Mouse (Mus musculus): ENCODE measurements at regions not wholly inside any gene's neighbourhood (a gene's known extent, or its start where the extent isn't known, plus 50 kb on each side); places are given as distances from the start of the nearest gene placed in this dataset.
A peak's percentile ranks its signal among the peaks of the same experiment; 100 is the strongest.
"Not testable (repeated sequence)": the region's sequence is repeated elsewhere in the genome, so short reads cannot be mapped to it uniquely, and the experiment has no call there.

DNA sequence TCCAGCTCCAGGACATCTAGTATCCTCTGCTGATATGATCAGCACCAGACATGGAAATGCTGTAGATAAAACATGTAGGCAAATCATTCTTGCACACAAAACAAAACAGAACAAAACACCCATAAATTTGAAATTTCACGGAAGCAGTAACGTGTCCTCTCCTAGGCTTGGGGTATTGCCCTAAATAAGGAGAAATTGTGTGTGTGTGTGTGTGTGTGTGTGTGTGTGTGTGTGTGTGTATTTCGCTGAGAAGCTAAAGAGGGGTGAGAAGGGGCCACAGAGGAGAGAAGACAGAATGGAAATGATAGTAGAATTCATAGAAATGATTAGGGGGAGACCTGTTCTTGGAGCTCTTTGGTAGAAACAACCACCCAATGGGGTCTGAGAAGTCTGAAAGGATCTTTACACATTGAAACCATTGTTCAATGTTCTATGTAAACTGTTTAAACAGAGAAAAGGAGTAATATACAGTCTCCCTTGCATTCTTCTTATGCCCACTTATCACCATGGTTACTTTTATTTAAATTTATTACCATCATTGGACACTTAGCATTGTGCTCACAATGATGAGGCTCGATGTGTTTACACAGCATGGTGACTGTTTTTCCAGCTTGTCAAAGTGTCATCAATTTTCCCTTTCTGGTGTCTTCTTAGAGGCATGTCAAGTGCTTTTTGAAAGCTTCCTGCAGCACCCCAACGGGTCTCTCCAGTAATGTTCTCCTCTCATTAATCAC is 317.3 kb upstream of the 4933412E24Rik start:
- no peaks in the 10 kb centered on the region for H3K9me3 ChIP-seq (replicated peaks)
- H3K27me3 ChIP-seq = no peaks in the 10 kb centered on the region
- no peak overlapping the region for H3K9ac ChIP-seq
- no peaks in the 10 kb centered on the region for H3K4me1 ChIP-seq
- H3K36me3 ChIP-seq (ENCODE audit: poor library complexity, severe bottlenecking) = no peaks in the 10 kb centered on the region
- no peak overlapping the region for H3K4me2 ChIP-seq
- ATAC-seq = no peak
- WGBS = 70% methylated on average over 5 of the region's 5 CpGs
- no peak overlapping the region for H3K27ac ChIP-seq
- H3K4me3 ChIP-seq = no peak overlapping the region

DNA sequence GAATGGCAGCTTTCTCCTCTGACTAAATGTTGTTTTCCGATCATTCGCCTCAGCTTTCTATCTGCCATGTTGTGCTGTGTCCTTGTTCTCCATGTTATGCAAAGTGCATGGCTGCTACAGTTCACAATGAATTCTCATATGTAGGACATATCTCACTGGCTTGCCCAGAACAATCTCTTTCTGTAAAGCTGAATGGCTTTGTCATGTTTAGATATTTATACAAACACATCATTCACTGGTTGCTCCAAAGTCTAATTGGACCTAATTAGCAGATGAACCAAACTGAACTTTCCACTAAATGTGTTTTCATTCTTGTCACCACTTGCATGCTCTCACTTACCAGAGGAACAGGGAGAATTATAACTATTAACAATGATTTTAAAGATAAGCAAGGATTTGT is 301.2 kb upstream of the 4933412E24Rik start:
- H3K27me3 ChIP-seq = no peaks in the 10 kb centered on the region

GRCm38 (mm10) chr15:60315210-60315609 is 298.8 kb upstream of the 4933412E24Rik start:
- Histone ChIP-seq H3K4me1 (peaks cover 7% of the 10 kb centered on the region; the same call in 1 of the 2 replicates), H3K4me3 (no peak overlapping the region), H3K9ac (no peak overlapping the region), H3K4me2 (no peak overlapping the region), H3K27me3 (no peaks in the 10 kb centered on the region), H3K36me3 (ENCODE audit: poor library complexity, severe bottlenecking) (no peaks in the 10 kb centered on the region), H3K27ac (no peak overlapping the region), H3K9me3 (replicated peaks) (no peaks in the 10 kb centered on the region)
- no peak for ATAC-seq
- 79% methylated on average over 5 of the region's 5 CpGs for WGBS

More for the DNA sequence above, 301.2 kb upstream of the 4933412E24Rik start:
- Histone ChIP-seq H3K9me3 (replicated peaks) (no peaks in the 10 kb centered on the region), H3K27ac (no peak overlapping the region), H3K36me3 (ENCODE audit: poor library complexity, severe bottlenecking) (no peaks in the 10 kb centered on the region), H3K4me3 (no peak overlapping the region), H3K4me1 (no peaks in the 10 kb centered on the region), H3K4me2 (no peak overlapping the region), H3K9ac (no peak overlapping the region)
- 76% methylated on average over 2 of the region's 2 CpGs for WGBS
- ATAC-seq = no peak

- Histone ChIP-seq H3K27ac (no peak overlapping the region), H3K4me1 (peaks cover 14% of the 10 kb centered on the region), H3K36me3 (ENCODE audit: poor library complexity, severe bottlenecking) (no peaks in the 10 kb centered on the region), H3K9ac (no peak overlapping the region), H3K9me3 (replicated peaks) (no peaks in the 10 kb centered on the region), H3K4me2 (no peak overlapping the region), H3K27me3 (no peaks in the 10 kb centered on the region), H3K4me3 (no peak overlapping the region)
- ATAC-seq = peak; percentile 72
- WGBS = 71% methylated on average over 3 of the region's 3 CpGs
These were observed 293.5 kb upstream of the 4933412E24Rik start for GRCm38 (mm10) chr15:60309909-60310308.

DNA sequence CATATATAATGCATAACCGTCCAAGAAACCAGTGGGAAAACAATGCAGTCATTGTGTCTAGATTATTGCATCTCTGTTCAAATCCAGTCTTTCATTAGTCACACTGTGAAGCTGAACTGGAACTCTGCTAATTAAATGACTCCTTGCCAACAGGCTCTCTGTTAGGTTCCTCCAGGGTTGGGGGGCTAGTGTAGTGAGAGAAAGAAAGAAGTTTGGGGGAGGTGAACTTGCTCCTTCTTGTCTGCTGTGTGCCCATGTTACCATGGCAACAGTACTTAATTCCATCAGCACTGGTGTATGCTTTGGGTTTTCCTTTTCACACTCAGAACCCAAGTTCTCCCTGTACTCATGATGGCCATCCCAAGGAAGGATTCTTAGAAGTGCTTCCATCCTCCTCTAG is 292.6 kb upstream of the 4933412E24Rik start:
- Histone ChIP-seq H3K9ac (no peak overlapping the region), H3K4me1 (peaks cover 14% of the 10 kb centered on the region), H3K27me3 (no peaks in the 10 kb centered on the region), H3K36me3 (ENCODE audit: poor library complexity, severe bottlenecking) (no peaks in the 10 kb centered on the region), H3K4me2 (no peak overlapping the region), H3K9me3 (replicated peaks) (no peaks in the 10 kb centered on the region), H3K4me3 (no peak overlapping the region), H3K27ac (no peak overlapping the region)
- 3% methylated on average over 1 of the region's 1 CpGs for WGBS
- peak; percentile 63 for ATAC-seq

DNA sequence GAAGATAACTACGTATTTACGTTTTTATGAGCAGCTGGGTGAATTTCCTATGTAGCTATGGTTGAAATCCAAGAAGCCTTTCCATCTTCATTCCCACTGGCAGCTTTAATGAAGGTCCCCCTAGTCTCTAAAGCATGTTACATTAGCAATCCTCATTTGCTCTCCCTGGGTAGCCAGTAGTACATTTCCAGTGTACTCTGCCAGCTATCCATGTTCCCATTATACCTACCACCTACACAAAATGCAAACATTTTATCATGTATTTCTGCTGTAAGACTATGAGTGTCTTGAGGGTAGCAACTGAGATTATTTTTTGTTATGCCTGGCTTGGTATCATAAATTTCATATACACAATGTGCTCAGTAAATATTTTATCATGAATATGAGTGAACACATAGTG is 291.7 kb upstream of the 4933412E24Rik start:
- no peak overlapping the region for H3K4me3 ChIP-seq
- peaks cover 14% of the 10 kb centered on the region for H3K4me1 ChIP-seq
- no peaks in the 10 kb centered on the region for H3K9me3 ChIP-seq (replicated peaks)
- no peaks in the 10 kb centered on the region for H3K36me3 ChIP-seq (ENCODE audit: poor library complexity, severe bottlenecking)
- H3K27ac ChIP-seq = no peak overlapping the region
- WGBS = 89% methylated on average over 2 of the region's 2 CpGs
- no peak for ATAC-seq
- H3K9ac ChIP-seq = no peak overlapping the region
- H3K27me3 ChIP-seq = no peaks in the 10 kb centered on the region
- no peak overlapping the region for H3K4me2 ChIP-seq

GRCm38 (mm10) chr15:60303501-60303900 is 287.1 kb upstream of the 4933412E24Rik start:
- no peak overlapping the region for H3K4me2 ChIP-seq
- H3K4me3 ChIP-seq = no peak overlapping the region
- no peak for ATAC-seq
- no peaks in the 10 kb centered on the region for H3K36me3 ChIP-seq (ENCODE audit: poor library complexity, severe bottlenecking)
- H3K27me3 ChIP-seq = no peaks in the 10 kb centered on the region
- H3K9me3 ChIP-seq (replicated peaks) = no peaks in the 10 kb centered on the region
- H3K9ac ChIP-seq = no peak overlapping the region
- no peak overlapping the region for H3K27ac ChIP-seq
- WGBS = 22% methylated on average over 4 of the region's 4 CpGs
- no peaks in the 10 kb centered on the region for H3K4me1 ChIP-seq

- Histone ChIP-seq H3K9me3 (replicated peaks) (no peaks in the 10 kb centered on the region), H3K36me3 (ENCODE audit: poor library complexity, severe bottlenecking) (no peaks in the 10 kb centered on the region), H3K27ac (no peak overlapping the region), H3K4me3 (no peak overlapping the region), H3K4me1 (no peaks in the 10 kb centered on the region), H3K4me2 (no peak overlapping the region), H3K9ac (no peak overlapping the region), H3K27me3 (no peaks in the 10 kb centered on the region)
- WGBS = 91% methylated on average over 4 of the region's 4 CpGs
- ATAC-seq = no peak
These were observed 285.5 kb upstream of the 4933412E24Rik start for GRCm38 (mm10) chr15:60301939-60302338.

DNA sequence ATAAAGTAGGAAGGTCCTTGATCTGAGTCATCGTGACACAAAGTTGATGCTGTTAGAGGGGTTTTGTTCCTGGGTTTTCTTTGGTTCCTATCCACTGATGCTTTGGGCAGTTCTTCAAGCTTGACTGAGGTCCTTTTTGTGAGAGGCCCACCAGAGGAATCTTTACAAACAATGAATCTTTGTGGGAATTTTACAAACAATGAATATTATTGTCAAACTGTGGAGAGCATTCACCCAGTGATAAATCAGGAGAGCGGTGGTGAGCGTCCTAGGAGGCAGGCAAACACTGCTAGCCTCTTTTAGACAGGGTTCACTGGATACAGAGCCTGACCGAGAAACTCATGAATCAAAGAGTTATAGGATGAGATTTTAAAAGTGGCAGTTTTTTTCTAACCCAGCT is 268.9 kb upstream of the 4933412E24Rik start:
- 37% methylated on average over 4 of the region's 4 CpGs for WGBS
- Histone ChIP-seq H3K4me1 (no peaks in the 10 kb centered on the region), H3K9me3 (replicated peaks) (no peaks in the 10 kb centered on the region), H3K27me3 (no peaks in the 10 kb centered on the region), H3K36me3 (ENCODE audit: poor library complexity, severe bottlenecking) (no peaks in the 10 kb centered on the region), H3K9ac (no peak overlapping the region), H3K4me3 (no peak overlapping the region), H3K4me2 (no peak overlapping the region), H3K27ac (no peak overlapping the region)
- no peak for ATAC-seq

- H3K36me3 ChIP-seq (ENCODE audit: poor library complexity, severe bottlenecking) = no peaks in the 10 kb centered on the region
- no peak overlapping the region for H3K27ac ChIP-seq
- H3K9me3 ChIP-seq (replicated peaks) = no peaks in the 10 kb centered on the region
- 16% methylated on average over 2 of the region's 2 CpGs for WGBS
- no peaks in the 10 kb centered on the region for H3K27me3 ChIP-seq
- no peaks in the 10 kb centered on the region for H3K4me1 ChIP-seq
- H3K4me2 ChIP-seq = no peak overlapping the region
- peak; percentile 38; the same call in 1 of the 2 replicates for ATAC-seq
- no peak overlapping the region for H3K9ac ChIP-seq
- no peak overlapping the region for H3K4me3 ChIP-seq
These were observed 264.0 kb upstream of the 4933412E24Rik start for GRCm38 (mm10) chr15:60280378-60280777.

DNA sequence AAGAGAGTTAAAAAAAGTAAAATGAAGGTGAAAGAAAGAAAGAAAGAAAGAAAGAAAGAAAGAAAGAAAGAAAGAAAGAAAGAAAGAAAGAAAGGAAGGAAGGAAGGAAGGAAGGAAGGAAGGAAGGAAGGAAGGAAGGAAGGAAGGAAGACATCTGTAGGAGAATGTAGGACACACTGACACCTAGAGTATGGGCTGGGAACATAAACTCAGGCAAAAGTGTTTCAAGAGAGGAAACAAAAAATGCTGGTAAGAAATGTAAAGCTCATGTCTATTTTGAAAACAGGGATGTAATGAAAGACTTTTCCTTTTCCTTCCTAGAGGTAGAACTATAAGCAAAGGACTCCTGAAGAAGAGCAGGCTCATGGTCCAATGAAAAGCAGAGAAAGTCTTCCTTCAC is 237.2 kb upstream of the 4933412E24Rik start:
- H3K9ac ChIP-seq; H3K4me2 ChIP-seq; H3K9me3 ChIP-seq (replicated peaks); H3K4me1 ChIP-seq; H3K27me3 ChIP-seq; H3K36me3 ChIP-seq (ENCODE audit: poor library complexity, severe bottlenecking); ATAC-seq; H3K27ac ChIP-seq; H3K4me3 ChIP-seq: not testable (repeated sequence)

- H3K27me3 ChIP-seq = no peaks in the 10 kb centered on the region
- H3K9me3 ChIP-seq (replicated peaks) = no peaks in the 10 kb centered on the region
- H3K4me3 ChIP-seq = no peak overlapping the region
- 78% methylated on average over 4 of the region's 4 CpGs for WGBS
- ATAC-seq = no peak
- H3K9ac ChIP-seq = no peak overlapping the region
- no peak overlapping the region for H3K27ac ChIP-seq
- H3K4me2 ChIP-seq = no peak overlapping the region
- no peaks in the 10 kb centered on the region for H3K36me3 ChIP-seq (ENCODE audit: poor library complexity, severe bottlenecking)
- H3K4me1 ChIP-seq = no peaks in the 10 kb centered on the region
These were observed 210.0 kb upstream of the 4933412E24Rik start for GRCm38 (mm10) chr15:60226335-60226938.

DNA sequence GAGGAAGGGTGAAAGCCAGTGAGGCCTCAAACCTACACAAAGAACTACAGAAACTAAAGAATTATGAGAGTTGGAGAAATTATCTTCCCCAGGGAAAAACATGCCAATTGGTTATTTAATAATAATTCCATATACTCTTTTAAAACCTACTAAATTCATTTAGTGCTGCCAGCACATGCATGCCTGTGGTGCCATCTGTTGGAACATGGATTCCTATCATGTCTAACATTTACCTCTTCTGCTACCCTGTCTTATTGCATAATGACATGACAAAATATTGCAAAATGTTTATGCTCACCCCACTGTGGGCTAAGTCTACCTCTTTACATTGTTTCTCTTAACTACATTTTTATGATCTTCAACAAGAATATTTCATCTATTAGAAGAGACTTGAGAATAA is 178.7 kb upstream of the 4933412E24Rik start:
- Histone ChIP-seq H3K4me2 (no peak overlapping the region), H3K27ac (no peak overlapping the region), H3K4me3 (no peak overlapping the region), H3K36me3 (ENCODE audit: poor library complexity, severe bottlenecking) (no peaks in the 10 kb centered on the region), H3K9me3 (replicated peaks) (no peaks in the 10 kb centered on the region), H3K4me1 (no peaks in the 10 kb centered on the region), H3K27me3 (no peaks in the 10 kb centered on the region), H3K9ac (no peak overlapping the region)
- ATAC-seq = no peak

Data from forebrain, embryonic 13.5 days (tissue).